Mouse (Mus musculus) hindbrain, embryonic 16.5 days (tissue): ENCODE data around the gene Pde4d. TPM values are rescaled to one million over a fixed set of nuclear protein-coding genes. Genes with fewer than 3 reads are reported as not detected.

Experiments
- ATAC-seq: fragments of 200-750 bp; cut with Nextera tagmentation; 2 replicates; pipeline ENCODE4 v1.8.0; 2017; ENCODE audit warnings: moderate TSS enrichment, moderate library complexity
- H3K27ac ChIP-seq: fragments of 300-500 bp; sonication (generic); 2 replicates; pipeline ENCODE4 v1.5.1; 2014; ENCODE audit warnings: low read depth, mild to moderate bottlenecking, control low read depth, low read length, moderate library complexity
- H3K27me3 ChIP-seq: fragments of 300-500 bp; sonication (generic); replicated peaks from 2 replicates; pipeline ENCODE4 v1.6.1; 2014; ENCODE audit warnings: low read length; ENCODE audit not compliant: control insufficient read depth, insufficient read depth
- H3K36me3 ChIP-seq: fragments of 300-500 bp; sonication (generic); 2 replicates; pipeline ENCODE4 v1.6.1; 2014; ENCODE audit warnings: mild to moderate bottlenecking, low read length, moderate library complexity, mixed read lengths; ENCODE audit not compliant: control insufficient read depth, insufficient read depth
- H3K4me1 ChIP-seq: fragments of 300-500 bp; sonication (generic); 2 replicates; pipeline ENCODE4 v1.6.1; 2014; ENCODE audit warnings: low read depth, low read length; ENCODE audit not compliant: control insufficient read depth, insufficient read depth
- H3K4me2 ChIP-seq: fragments of 300-500 bp; sonication (generic); 2 replicates; pipeline ENCODE4 v1.6.1; 2014; ENCODE audit warnings: mild to moderate bottlenecking, low read length, control low read depth, moderate library complexity
- H3K4me3 ChIP-seq: fragments of 300-500 bp; sonication (generic); 2 replicates; pipeline ENCODE4 v1.5.1; 2014; ENCODE audit warnings: mild to moderate bottlenecking, low read length, control low read depth, moderate library complexity
- H3K9ac ChIP-seq: fragments of 300-500 bp; sonication (generic); 2 replicates; pipeline ENCODE4 v1.6.1; 2014; ENCODE audit warnings: low read depth, mild to moderate bottlenecking, control low read depth, low read length, moderate library complexity
- H3K9me3 ChIP-seq: fragments of 300-500 bp; sonication (generic); 2 replicates; pipeline ENCODE4 v1.6.1; 2014; ENCODE audit warnings: mild to moderate bottlenecking, low read length, moderate library complexity; ENCODE audit not compliant: control insufficient read depth
- WGBS: fragments of 180-500 bp; shearing (Covaris S2); extraction: QIAGEN DNeasy Blood & Tissue Kit; methylation state at CpG from one replicate; pipeline ENCODE4 v1.1.7; 2014; 5-methylcytosine and 5-hydroxymethylcytosine counted together
- polyA plus RNA-seq: library from polyadenylated mRNA; unstranded; fragments of >200 nt; fragmentation: Nextera tagmentation; extraction: Ambion mirVana; gene quantifications from 2 replicates; pipeline ENCODE4 v1.2.1, GENCODE M21; 2015

The Pde4d gene
- polyA plus RNA-seq, 1 experiment from 2014 or later, result 18.5 TPM

GRCm38 (mm10) chr13:109775197-109775596 lies 1325.4 kb downstream of the Pde4d start:
- Histone ChIP-seq H3K27me3 (no peaks in the 10 kb centered on the region), H3K36me3 (no peaks in the 10 kb centered on the region), H3K27ac (no peak overlapping the region), H3K4me2 (no peak overlapping the region), H3K4me1 (peaks cover 5% of the 10 kb centered on the region; the same call in 1 of the 2 replicates), H3K4me3 (no peak overlapping the region), H3K9me3 (no peaks in the 10 kb centered on the region), H3K9ac (no peak overlapping the region)
- WGBS, result 19% methylated on average over 5 of the region's 5 CpGs
- ATAC-seq, result peak; percentile 40; the same call in 1 of the 2 replicates

GRCm38 (mm10) chr13:109776116-109776515 lies 1326.4 kb downstream of the Pde4d start:
- H3K4me2 ChIP-seq, result peak overlapping the region; percentile 50
- peak; percentile 91 for ATAC-seq
- no peaks in the 10 kb centered on the region for H3K9me3 ChIP-seq
- H3K27me3 ChIP-seq, result no peaks in the 10 kb centered on the region
- 2% methylated on average over 11 of the region's 11 CpGs for WGBS
- H3K4me1 ChIP-seq, result peaks cover 5% of the 10 kb centered on the region; the same call in 1 of the 2 replicates
- H3K36me3 ChIP-seq, result no peaks in the 10 kb centered on the region
- H3K27ac ChIP-seq, result no peak overlapping the region
- H3K4me3 ChIP-seq, result 0 out of 2 replicates have a peak overlapping the region, but pooled peaks have one; percentile 8
- H3K9ac ChIP-seq, result peak overlapping the region; percentile 41; the same call in 1 of the 2 replicates

GRCm38 (mm10) chr13:109776995-109777394 lies 1327.2 kb downstream of the Pde4d start:
- Histone ChIP-seq H3K9me3 (no peaks in the 10 kb centered on the region), H3K4me3 (no peak overlapping the region), H3K27me3 (no peaks in the 10 kb centered on the region), H3K4me2 (no peak overlapping the region), H3K4me1 (peaks cover 5% of the 10 kb centered on the region; the same call in 1 of the 2 replicates), H3K9ac (no peak overlapping the region), H3K36me3 (no peaks in the 10 kb centered on the region), H3K27ac (no peak overlapping the region)
- 14% methylated on average over 3 of the region's 3 CpGs for WGBS
- no peak for ATAC-seq

DNA sequence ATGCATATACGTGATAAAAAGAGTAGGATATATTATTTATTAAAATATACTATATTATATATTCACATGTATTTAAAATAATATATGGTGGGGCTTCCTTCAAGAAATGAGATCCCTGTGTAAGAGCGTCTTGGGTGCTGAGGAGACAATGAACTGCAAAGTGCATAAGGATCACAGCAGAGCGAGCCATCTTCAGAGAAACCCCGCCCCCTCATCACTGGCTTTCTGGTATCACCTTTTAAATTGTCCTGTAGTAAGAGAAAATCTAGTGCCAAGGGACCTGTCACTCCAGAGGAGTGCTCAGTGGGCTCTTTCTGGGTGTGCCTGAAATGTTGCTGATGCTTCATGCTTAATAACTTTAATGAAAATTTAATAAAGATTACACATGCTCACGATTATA lies 1327.7 kb downstream of the Pde4d start:
- H3K36me3 ChIP-seq, result no peaks in the 10 kb centered on the region
- WGBS, result 69% methylated on average over 5 of the region's 5 CpGs
- no peak overlapping the region for H3K9ac ChIP-seq
- H3K4me1 ChIP-seq, result peaks cover 5% of the 10 kb centered on the region; the same call in 1 of the 2 replicates
- H3K27ac ChIP-seq, result no peak overlapping the region
- H3K4me3 ChIP-seq, result no peak overlapping the region
- no peaks in the 10 kb centered on the region for H3K9me3 ChIP-seq
- H3K27me3 ChIP-seq, result no peaks in the 10 kb centered on the region
- ATAC-seq, result no peak
- no peak overlapping the region for H3K4me2 ChIP-seq

- H3K9me3 ChIP-seq, result no peaks in the 10 kb centered on the region
- 24% methylated on average over 9 of the region's 9 CpGs for WGBS
- H3K9ac ChIP-seq, result no peak overlapping the region
- no peaks in the 10 kb centered on the region for H3K36me3 ChIP-seq
- no peak overlapping the region for H3K27ac ChIP-seq
- ATAC-seq, result no peak
- no peaks in the 10 kb centered on the region for H3K27me3 ChIP-seq
- peaks cover 5% of the 10 kb centered on the region; the same call in 1 of the 2 replicates for H3K4me1 ChIP-seq
- no peak overlapping the region for H3K4me3 ChIP-seq
- no peak overlapping the region for H3K4me2 ChIP-seq
Observed at GRCm38 (mm10) chr13:109778297-109778835, 1328.6 kb downstream of the Pde4d start.

DNA sequence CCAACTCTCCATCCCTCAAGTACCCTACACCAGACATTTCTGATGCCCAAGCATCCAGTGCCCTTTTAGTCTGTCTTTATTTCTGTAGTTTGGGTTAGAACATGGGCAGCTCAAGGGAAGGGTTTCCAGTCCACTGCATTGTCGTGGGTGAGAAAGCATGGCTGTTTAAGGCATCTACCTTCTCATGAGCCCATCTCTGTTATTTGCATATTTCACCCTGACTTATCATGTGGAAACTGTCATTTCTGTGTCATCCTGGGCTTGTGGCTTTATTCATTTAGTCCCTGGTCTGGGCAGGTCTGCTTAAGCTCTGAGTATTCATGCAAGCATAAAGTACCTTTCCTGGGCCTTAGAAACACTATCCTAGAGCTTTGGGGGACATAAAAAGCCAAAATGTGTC lies 1331.7 kb downstream of the Pde4d start:
- Histone ChIP-seq H3K4me2 (no peak overlapping the region), H3K9ac (no peak overlapping the region), H3K4me3 (no peak overlapping the region), H3K9me3 (no peaks in the 10 kb centered on the region), H3K36me3 (no peaks in the 10 kb centered on the region), H3K27me3 (no peaks in the 10 kb centered on the region), H3K4me1 (no peaks in the 10 kb centered on the region), H3K27ac (no peak overlapping the region)
- no peak for ATAC-seq
- 87% methylated on average over 1 of the region's 1 CpGs for WGBS

- no peak overlapping the region for H3K9ac ChIP-seq
- no peaks in the 10 kb centered on the region for H3K9me3 ChIP-seq
- no peak overlapping the region for H3K27ac ChIP-seq
- no peaks in the 10 kb centered on the region for H3K27me3 ChIP-seq
- no peaks in the 10 kb centered on the region for H3K4me1 ChIP-seq
- WGBS, result 90% methylated on average over 4 of the region's 4 CpGs
- no peak overlapping the region for H3K4me3 ChIP-seq
- no peaks in the 10 kb centered on the region for H3K36me3 ChIP-seq
- ATAC-seq, result no peak
- H3K4me2 ChIP-seq, result no peak overlapping the region
Observed at GRCm38 (mm10) chr13:109788604-109789003, 1338.9 kb downstream of the Pde4d start.

- H3K27me3 ChIP-seq, result no peaks in the 10 kb centered on the region
- ATAC-seq, result no peak; the same call in 1 of the 2 replicates
- WGBS, result 46% methylated on average over 4 of the region's 4 CpGs
- H3K9ac ChIP-seq, result no peak overlapping the region
- no peak overlapping the region for H3K27ac ChIP-seq
- H3K9me3 ChIP-seq, result no peaks in the 10 kb centered on the region
- H3K4me2 ChIP-seq, result no peak overlapping the region
- no peaks in the 10 kb centered on the region for H3K4me1 ChIP-seq
- no peak overlapping the region for H3K4me3 ChIP-seq
- no peaks in the 10 kb centered on the region for H3K36me3 ChIP-seq
Observed at GRCm38 (mm10) chr13:109789151-109789550, 1339.4 kb downstream of the Pde4d start.

DNA sequence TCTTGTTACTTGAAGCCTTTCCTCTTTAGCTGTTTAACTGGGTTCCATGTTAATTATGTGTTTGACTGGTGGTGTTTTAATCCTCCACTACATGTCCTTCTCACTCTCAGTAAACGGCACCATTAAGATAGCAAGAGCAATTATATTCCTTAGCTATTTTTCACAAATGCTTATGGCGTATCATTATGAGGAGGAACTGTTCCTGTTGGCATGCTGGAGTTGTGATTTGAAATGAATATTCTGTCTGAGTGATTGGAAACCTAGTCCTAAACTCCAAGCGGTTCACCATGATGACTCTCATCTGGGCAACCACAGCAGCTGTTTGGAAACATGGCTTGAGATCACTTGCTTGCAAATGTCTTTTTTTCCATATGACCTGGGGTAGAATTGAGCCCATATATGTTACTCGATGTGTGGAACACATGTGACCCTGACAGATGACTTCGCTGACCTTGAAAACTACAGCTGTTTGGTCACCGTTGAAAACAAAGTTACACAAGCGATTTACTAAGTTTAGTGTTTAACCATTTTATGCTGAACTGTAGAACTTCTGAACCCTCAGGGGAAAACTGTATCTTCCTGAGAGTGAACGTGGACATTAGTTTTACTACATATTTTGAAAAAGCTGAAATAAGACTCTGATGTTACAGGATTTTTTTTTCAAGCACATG lies 1340.4 kb downstream of the Pde4d start:
- no peaks in the 10 kb centered on the region for H3K36me3 ChIP-seq
- no peak overlapping the region for H3K9ac ChIP-seq
- no peak for ATAC-seq
- H3K4me2 ChIP-seq, result no peak overlapping the region
- no peaks in the 10 kb centered on the region for H3K4me1 ChIP-seq
- H3K27ac ChIP-seq, result no peak overlapping the region
- no peaks in the 10 kb centered on the region for H3K9me3 ChIP-seq
- H3K27me3 ChIP-seq, result no peaks in the 10 kb centered on the region
- WGBS, result 86% methylated on average over 8 of the region's 8 CpGs
- no peak overlapping the region for H3K4me3 ChIP-seq
